Mouse (Mus musculus) heart, embryonic 12.5 days (tissue): ENCODE measurements around the gene Foxa3. TPM values are rescaled to one million over a fixed set of nuclear protein-coding genes. Genes with fewer than 3 reads are reported as not detected.

Source experiments
- ATAC-seq: fragments of 200-750 bp; cut with Nextera tagmentation; 2 replicates; pipeline ENCODE4 v1.8.0; 2017; ENCODE audit warnings: moderate TSS enrichment, moderate library complexity; ENCODE audit not compliant: insufficient number of reproducible peaks, low FRiP score
- H3K27ac ChIP-seq: fragments of 300-500 bp; sonication (generic); 2 replicates; pipeline ENCODE4 v1.5.1; 2016; ENCODE audit warnings: mild to moderate bottlenecking, moderate library complexity; ENCODE audit not compliant: poor library complexity, severe bottlenecking
- H3K27me3 ChIP-seq: fragments of 300-500 bp; sonication (generic); replicated peaks from 2 replicates; pipeline ENCODE4 v1.6.1; 2016; ENCODE audit warnings: mild to moderate bottlenecking, moderate library complexity
- H3K36me3 ChIP-seq: fragments of 300-500 bp; sonication (generic); 2 replicates; pipeline ENCODE4 v1.6.1; 2016; ENCODE audit warnings: mild to moderate bottlenecking, moderate library complexity
- H3K4me1 ChIP-seq: fragments of 300-500 bp; sonication (generic); replicated peaks from 2 replicates; pipeline ENCODE4 v1.6.1; 2016; ENCODE audit warnings: mild to moderate bottlenecking
- H3K4me2 ChIP-seq: fragments of 300-500 bp; sonication (generic); 2 replicates; pipeline ENCODE4 v1.6.1; 2016; ENCODE audit warnings: mild to moderate bottlenecking, moderate library complexity
- H3K4me3 ChIP-seq: fragments of 300-500 bp; sonication (generic); 2 replicates; pipeline ENCODE4 v1.5.1; 2016; ENCODE audit warnings: mild to moderate bottlenecking
- H3K9ac ChIP-seq: fragments of 300-500 bp; sonication (generic); 2 replicates; pipeline ENCODE4 v1.6.1; 2016; ENCODE audit warnings: mild to moderate bottlenecking, moderate library complexity
- H3K9me3 ChIP-seq: fragments of 300-500 bp; sonication (generic); replicated peaks from 2 replicates; pipeline ENCODE4 v1.6.1; 2016; ENCODE audit warnings: mild to moderate bottlenecking, moderate library complexity
- WGBS: fragments of 180-500 bp; shearing (Covaris S2); methylation state at CpG from one replicate; pipeline ENCODE4 v1.1.7; 2016; 5-methylcytosine and 5-hydroxymethylcytosine counted together
- polyA plus RNA-seq: library from polyadenylated mRNA; unstranded; fragments of >200 nt; fragmentation: Nextera tagmentation; extraction: Ambion mirVana; gene quantifications from 2 replicates; pipeline ENCODE4 v1.2.1, GENCODE M21; 2016

Gene Foxa3
- polyA plus RNA-seq, 1 experiment from 2014 or later, result 0.37 TPM

DNA sequence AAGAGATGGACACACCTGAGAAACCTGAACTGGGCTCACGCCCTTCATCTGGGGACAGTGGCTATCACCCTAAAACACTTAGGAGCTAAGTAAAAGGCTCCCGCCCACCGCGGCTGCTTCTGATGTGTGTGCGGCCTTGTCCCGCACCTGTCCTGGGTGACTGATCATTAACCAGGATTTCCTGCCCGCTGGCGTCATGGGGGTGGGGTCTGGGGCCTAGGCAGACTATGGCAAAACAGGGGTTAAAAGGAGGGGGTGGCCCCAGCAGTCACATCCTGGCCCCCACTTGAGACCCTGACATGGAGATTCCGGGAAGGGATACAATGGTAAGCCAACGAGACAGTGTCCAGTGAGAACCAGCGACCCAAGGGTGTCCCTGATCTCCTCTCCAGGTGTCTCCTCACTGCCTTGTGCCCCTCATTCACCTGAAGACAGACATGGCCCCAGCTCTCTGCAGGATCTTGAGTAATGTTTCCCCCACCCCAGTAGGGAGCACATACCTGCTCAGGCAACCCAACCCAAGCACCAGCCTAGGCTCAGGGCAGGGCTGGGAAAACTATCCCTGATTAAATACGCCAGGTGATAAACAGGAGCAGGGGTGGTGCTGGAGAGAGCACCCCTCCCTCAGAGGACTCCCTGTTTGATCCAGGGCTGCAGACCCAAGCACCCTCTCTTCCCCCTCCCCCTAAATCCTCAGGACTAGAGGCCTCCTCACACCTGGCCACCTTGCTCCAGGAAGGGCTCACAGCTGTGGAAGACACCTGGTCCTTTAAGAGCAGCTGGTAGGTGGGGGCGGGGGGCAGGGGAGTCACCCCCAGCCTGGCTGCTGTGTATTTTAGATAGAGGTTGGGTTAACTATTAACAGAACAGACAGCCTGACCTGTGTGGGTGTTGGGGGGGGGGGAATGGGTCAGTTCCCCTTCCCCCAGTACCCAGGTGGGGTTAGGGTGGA, 16.0 kb downstream of the Foxa3 start:
- Histone ChIP-seq H3K27ac (no peak overlapping the region), H3K4me1 (peaks cover 41% of the 10 kb centered on the region), H3K4me3 (no peak overlapping the region), H3K9ac (no peak overlapping the region), H3K36me3 (peaks cover 20% of the 10 kb centered on the region), H3K27me3 (no peaks in the 10 kb centered on the region), H3K9me3 (no peaks in the 10 kb centered on the region), H3K4me2 (no peak overlapping the region)
- ATAC-seq, result no peak
- WGBS, result 73% methylated on average over 13 of the region's 13 CpGs

DNA sequence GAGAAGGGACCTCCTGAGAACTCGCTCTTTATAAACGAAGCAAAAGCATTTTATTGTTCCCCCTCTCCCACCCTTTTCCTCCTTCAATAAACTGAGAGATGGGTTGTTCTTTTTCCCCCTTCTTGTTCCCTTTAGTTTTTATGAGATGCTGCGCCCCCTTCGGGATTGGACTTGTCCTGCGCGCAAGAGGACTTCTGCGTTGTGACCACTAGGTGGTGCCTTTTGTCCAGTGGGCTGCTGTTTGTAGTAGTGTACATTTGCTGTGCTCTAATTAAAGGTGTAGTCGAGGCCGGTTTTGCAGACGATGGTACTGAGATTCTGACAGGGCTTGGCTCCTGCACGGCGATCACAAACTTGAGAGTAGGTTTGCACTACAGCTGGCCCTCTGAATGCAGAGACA, 16.9 kb downstream of the Foxa3 start:
- Histone ChIP-seq H3K4me3 (no peak overlapping the region), H3K4me1 (peaks cover 39% of the 10 kb centered on the region)

GRCm38 (mm10) chr7:19005417-19006121, 17.8 kb downstream of the Foxa3 start:
- H3K9ac ChIP-seq, result peak overlapping the region; percentile 97; the same call in 1 of the 2 replicates
- H3K27me3 ChIP-seq, result no peaks in the 10 kb centered on the region
- H3K4me2 ChIP-seq, result peak overlapping the region; percentile 99
- H3K36me3 ChIP-seq, result peaks cover 20% of the 10 kb centered on the region
- no peak overlapping the region for H3K27ac ChIP-seq
- WGBS, result 85% methylated on average over 34 of the region's 34 CpGs
- no peak for ATAC-seq
- H3K9me3 ChIP-seq, result no peaks in the 10 kb centered on the region
- H3K4me1 ChIP-seq, result peaks cover 47% of the 10 kb centered on the region
- H3K4me3 ChIP-seq, result peak overlapping the region; percentile 78; the same call in 1 of the 2 replicates

More for the DNA sequence above, 16.9 kb downstream of the Foxa3 start:
- H3K4me2 ChIP-seq, result peak overlapping the region; percentile 99
- no peaks in the 10 kb centered on the region for H3K9me3 ChIP-seq
- ATAC-seq, result no peak
- 0 out of 2 replicates have a peak overlapping the region, but pooled peaks have one; percentile 43 for H3K9ac ChIP-seq
- no peaks in the 10 kb centered on the region for H3K27me3 ChIP-seq
- WGBS, result 7% methylated on average over 12 of the region's 12 CpGs
- no peak overlapping the region for H3K27ac ChIP-seq
- H3K36me3 ChIP-seq, result peaks cover 20% of the 10 kb centered on the region

DNA sequence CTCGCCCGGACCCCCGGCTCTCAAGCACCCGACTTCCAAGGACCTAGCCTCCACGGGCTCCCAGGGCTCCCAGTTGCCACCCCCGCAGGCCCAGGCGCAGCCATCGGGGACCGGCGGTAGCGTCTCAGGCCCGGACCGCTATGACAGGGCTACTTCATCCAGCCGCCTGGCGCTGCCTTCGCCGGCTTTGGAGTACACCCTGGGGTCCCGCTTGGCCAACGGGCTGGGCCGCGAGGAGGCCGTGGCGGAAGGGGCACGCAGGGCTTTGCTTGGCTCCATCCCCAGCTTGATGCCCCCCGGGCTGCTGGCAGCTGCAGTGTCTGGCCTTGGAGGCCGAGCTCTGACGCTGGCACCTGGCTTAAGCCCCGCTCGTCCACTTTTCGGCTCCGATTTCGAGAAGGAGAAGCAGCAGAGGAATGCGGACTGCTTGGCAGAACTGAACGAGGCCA, 18.7 kb downstream of the Foxa3 start:
- no peak for ATAC-seq
- peaks cover 56% of the 10 kb centered on the region for H3K4me1 ChIP-seq
- 8% methylated on average over 34 of the region's 34 CpGs for WGBS

DNA sequence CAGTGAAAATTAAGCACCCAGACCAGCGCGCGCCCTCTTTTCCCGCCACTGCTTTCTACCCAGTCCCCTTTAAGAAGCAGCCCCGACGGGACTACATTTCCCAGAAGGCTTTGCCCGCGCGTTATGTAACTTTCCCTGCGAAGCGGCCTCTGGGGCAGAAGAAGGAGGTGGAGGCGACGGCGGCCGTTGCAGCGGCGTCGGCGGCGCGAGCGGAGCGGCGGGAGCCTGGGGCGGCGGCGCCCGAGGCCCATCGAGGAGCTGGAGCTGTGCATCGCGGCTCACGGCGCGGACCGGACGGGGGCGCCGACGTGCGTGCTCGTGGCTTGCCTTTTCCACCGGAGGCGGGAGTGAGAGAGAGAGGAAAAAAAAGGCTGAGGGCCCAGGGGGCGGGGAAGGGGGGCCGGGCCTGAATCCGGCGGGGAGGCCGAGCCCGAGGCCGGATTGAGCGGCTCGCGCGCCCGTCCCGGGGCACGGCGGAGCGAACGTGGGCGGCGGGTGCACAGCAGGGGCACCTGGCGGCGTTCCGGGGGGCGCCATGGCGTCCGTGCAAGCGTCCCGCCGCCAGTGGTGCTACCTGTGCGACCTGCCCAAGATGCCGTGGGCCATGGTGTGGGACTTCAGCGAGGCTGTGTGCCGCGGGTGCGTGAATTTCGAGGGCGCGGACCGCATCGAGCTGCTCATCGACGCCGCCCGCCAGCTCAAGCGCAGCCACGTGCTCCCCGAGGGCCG, 19.3 kb downstream of the Foxa3 start, which contains the start of gene Irf2bp1:
Gene Irf2bp1, plus strand, starts transcription at position 143 of the 729 bp plus-strand sequence.
- H3K4me3 ChIP-seq, result peak within 1 kb of the TSS; percentile 78
- H3K4me1 ChIP-seq, result peaks cover 56% of the 10 kb centered on the region
- H3K27me3 ChIP-seq, result no peaks in the 10 kb centered on the region
- WGBS, result under 1% methylated on average over 87 of the region's 90 CpGs
- H3K27ac ChIP-seq, result peak within 1 kb of the TSS; percentile 96
- peak within 1 kb of the TSS; percentile 99 for H3K4me2 ChIP-seq
- peaks cover 20% of the 10 kb centered on the region for H3K36me3 ChIP-seq
- peak; percentile 66 for ATAC-seq
- peak within 1 kb of the TSS; percentile 97 for H3K9ac ChIP-seq
- no peaks in the 10 kb centered on the region for H3K9me3 ChIP-seq

More for the DNA sequence above, 18.7 kb downstream of the Foxa3 start:
- peak overlapping the region; percentile 97 for H3K9ac ChIP-seq
- no peaks in the 10 kb centered on the region for H3K9me3 ChIP-seq
- H3K4me3 ChIP-seq, result peak overlapping the region; percentile 78
- H3K27ac ChIP-seq, result peak overlapping the region; percentile 96
- no peaks in the 10 kb centered on the region for H3K27me3 ChIP-seq
- H3K36me3 ChIP-seq, result peaks cover 20% of the 10 kb centered on the region
- peak overlapping the region; percentile 99 for H3K4me2 ChIP-seq

- Histone ChIP-seq H3K9ac (peak overlapping the region; percentile 75), H3K27me3 (no peaks in the 10 kb centered on the region), H3K9me3 (no peaks in the 10 kb centered on the region), H3K4me1 (peaks cover 56% of the 10 kb centered on the region), H3K36me3 (peaks cover 20% of the 10 kb centered on the region), H3K4me3 (peak overlapping the region; percentile 41), H3K27ac (peak overlapping the region; percentile 46), H3K4me2 (peak overlapping the region; percentile 73)
- 4% methylated on average over 17 of the region's 17 CpGs for WGBS
- peak; percentile 58 for ATAC-seq
These were observed 20.4 kb downstream of the Foxa3 start for GRCm38 (mm10) chr7:19002848-19003498.

- H3K36me3 ChIP-seq, result peaks cover 22% of the 10 kb centered on the region
- H3K9ac ChIP-seq, result peak overlapping the region; percentile 75
- H3K4me3 ChIP-seq, result peak overlapping the region; percentile 41
- no peaks in the 10 kb centered on the region for H3K27me3 ChIP-seq
- H3K9me3 ChIP-seq, result no peaks in the 10 kb centered on the region
- H3K4me2 ChIP-seq, result peak overlapping the region; percentile 73
- ATAC-seq, result no peak
- WGBS, result 32% methylated on average over 4 of the region's 4 CpGs
- peak overlapping the region; percentile 50 for H3K27ac ChIP-seq
- peaks cover 54% of the 10 kb centered on the region for H3K4me1 ChIP-seq
These were observed 21.2 kb downstream of the Foxa3 start for GRCm38 (mm10) chr7:19002115-19002514.

DNA sequence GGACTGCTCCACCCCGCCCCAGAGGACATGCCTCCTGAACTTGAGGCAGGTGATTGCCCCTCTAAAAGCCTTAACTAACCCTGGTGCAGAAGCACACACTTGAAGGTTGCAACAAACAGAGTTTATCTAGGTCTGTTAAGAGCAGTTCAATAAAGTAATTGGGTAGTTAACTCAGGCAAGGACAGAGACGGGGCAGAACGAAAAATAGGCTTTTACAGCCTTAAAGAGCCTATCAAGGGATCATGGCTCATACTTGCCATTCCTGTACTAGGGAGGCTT, 21.6 kb downstream of the Foxa3 start:
- no peak for ATAC-seq
- peaks cover 19% of the 10 kb centered on the region for H3K36me3 ChIP-seq
- H3K27ac ChIP-seq, result 0 out of 2 replicates have a peak overlapping the region, but pooled peaks have one; percentile 50
- H3K27me3 ChIP-seq, result no peaks in the 10 kb centered on the region
- H3K4me2 ChIP-seq, result no peak overlapping the region
- WGBS, result 75% methylated on average over 3 of the region's 3 CpGs
- no peak overlapping the region for H3K9ac ChIP-seq
- H3K9me3 ChIP-seq, result no peaks in the 10 kb centered on the region
- H3K4me1 ChIP-seq, result peaks cover 51% of the 10 kb centered on the region
- H3K4me3 ChIP-seq, result no peak overlapping the region

DNA sequence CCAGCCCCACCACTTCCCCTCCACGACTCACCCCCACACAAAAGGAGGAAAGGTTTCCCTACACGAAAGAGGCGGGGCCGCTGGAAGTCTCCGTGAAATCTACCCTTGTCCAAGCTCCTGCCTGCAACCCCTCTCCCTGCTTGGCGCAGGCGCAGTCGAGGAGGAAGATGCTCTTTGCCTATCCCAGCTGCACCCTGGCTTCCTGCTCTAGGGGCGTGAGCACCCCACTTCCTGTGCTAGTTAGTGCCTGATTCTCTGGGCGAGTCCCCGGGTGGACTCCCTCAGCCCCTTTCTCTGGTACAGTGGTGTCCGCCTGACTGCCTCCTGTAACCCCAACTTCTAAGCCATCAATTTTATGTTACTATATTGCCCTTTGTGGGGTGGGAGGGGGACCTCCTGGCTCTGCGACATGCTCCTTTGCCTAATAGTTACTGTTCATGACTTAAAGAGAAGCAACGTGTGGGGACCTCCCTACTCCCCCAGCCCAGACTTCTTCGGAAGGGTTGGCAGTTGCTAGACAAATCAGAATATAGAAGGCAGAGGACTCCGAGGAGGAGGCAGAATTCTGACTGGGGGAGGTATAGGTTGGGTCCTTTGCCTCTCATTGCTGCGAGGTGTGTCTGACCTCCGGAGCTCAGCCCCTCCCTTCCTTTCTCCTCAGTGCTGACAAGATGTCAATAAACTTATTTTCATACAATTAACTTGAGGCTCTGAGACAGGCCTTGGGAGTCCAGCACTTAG, 22.1 kb downstream of the Foxa3 start:
- H3K4me3 ChIP-seq, result peak overlapping the region; percentile 53
- H3K9me3 ChIP-seq, result no peaks in the 10 kb centered on the region
- H3K27me3 ChIP-seq, result no peaks in the 10 kb centered on the region
- peak; percentile 4; the same call in 1 of the 2 replicates for ATAC-seq
- H3K36me3 ChIP-seq, result peaks cover 22% of the 10 kb centered on the region
- peak overlapping the region; percentile 78 for H3K4me2 ChIP-seq
- H3K27ac ChIP-seq, result peak overlapping the region; percentile 50
- 23% methylated on average over 18 of the region's 18 CpGs for WGBS
- peaks cover 47% of the 10 kb centered on the region for H3K4me1 ChIP-seq
- peak overlapping the region; percentile 76 for H3K9ac ChIP-seq

GRCm38 (mm10) chr7:19000421-19000820, 22.9 kb downstream of the Foxa3 start:
- no peak for ATAC-seq
- WGBS, result 34% methylated on average over 10 of the region's 10 CpGs

More at GRCm38 (mm10) chr7:19000421-19000820, 22.9 kb downstream of the Foxa3 start:
- peak overlapping the region; percentile 78 for H3K4me2 ChIP-seq
- peak overlapping the region; percentile 76 for H3K9ac ChIP-seq
- no peaks in the 10 kb centered on the region for H3K9me3 ChIP-seq
- H3K27me3 ChIP-seq, result no peaks in the 10 kb centered on the region
- peak overlapping the region; percentile 50 for H3K27ac ChIP-seq
- H3K36me3 ChIP-seq, result peaks cover 21% of the 10 kb centered on the region
- peaks cover 39% of the 10 kb centered on the region for H3K4me1 ChIP-seq
- H3K4me3 ChIP-seq, result peak overlapping the region; percentile 53
